Mouse (Mus musculus) olfactory bulb, adult 2 months (tissue): ENCODE measurements around the gene Tbc1d2.

Experiments
- CTCF ChIP-seq: fragments of 200-500 bp; IDR thresholded peaks from 2 replicates; pipeline ENCODE4 v1.5.1; 2012; ENCODE audit warnings: low read depth, mild to moderate bottlenecking, low read length, moderate library complexity; ENCODE audit not compliant: insufficient read depth
- POLR2A ChIP-seq: fragments of 200-500 bp; IDR thresholded peaks from 2 replicates; pipeline ENCODE4 v1.6.1; 2012; ENCODE audit warnings: mild to moderate bottlenecking, low read depth, low read length, moderate library complexity; ENCODE audit not compliant: insufficient read depth

DNA sequence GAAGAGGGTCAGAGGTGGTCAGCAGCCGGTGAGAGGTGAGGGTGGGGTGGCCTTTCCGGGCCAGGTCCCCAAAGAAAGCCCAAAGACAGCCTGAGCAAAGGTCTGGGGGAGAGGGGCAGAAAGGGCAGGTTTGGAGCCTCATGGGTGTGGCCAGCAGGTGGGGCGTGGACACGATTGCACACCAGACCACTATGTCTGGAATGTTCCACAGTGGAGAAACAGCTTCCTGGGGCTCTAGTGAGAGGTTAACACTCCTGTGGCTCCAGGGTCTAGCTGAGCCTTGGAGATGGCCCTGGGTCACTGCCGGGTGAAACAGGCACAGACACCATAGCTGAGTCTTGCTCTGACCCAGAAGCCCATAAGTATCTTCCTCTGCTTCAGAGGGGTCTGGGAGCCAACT, 27.0 kb downstream of the Tbc1d2 start:
- TF ChIP-seq CTCF (no peak), POLR2A (no peak)
